Mouse (Mus musculus) kidney, adult 2 months (tissue): Measurements from ENCODE around the gene Krt76. TPM values are rescaled to one million over a fixed set of nuclear protein-coding genes. Genes with fewer than 3 reads are reported as not detected.

Source experiments
- DNase-seq: peaks from one replicate; pipeline ENCODE4 v3.0.0; 2021
- H3K27ac ChIP-seq: fragments of 200-500 bp; 2 replicates; pipeline ENCODE4 v1.5.1; 2012; ENCODE audit warnings: low read depth, low read length, control low read depth, inconsistent platforms; ENCODE audit not compliant: insufficient read depth
- H3K27me3 ChIP-seq: fragments of 200-500 bp; replicated peaks from 2 replicates; pipeline ENCODE4 v1.6.1; 2012; ENCODE audit warnings: mild to moderate bottlenecking, moderate library complexity, low read length, inconsistent platforms; ENCODE audit not compliant: control insufficient read depth, insufficient read depth
- H3K36me3 ChIP-seq: fragments of 200-500 bp; 2 replicates; pipeline ENCODE4 v1.6.1; 2012; ENCODE audit warnings: mild to moderate bottlenecking, moderate library complexity, low read length, inconsistent platforms; ENCODE audit not compliant: control insufficient read depth, insufficient read depth
- H3K4me1 ChIP-seq: fragments of 200-500 bp; 2 replicates; pipeline ENCODE4 v1.6.1; 2011; ENCODE audit warnings: low read length; ENCODE audit not compliant: control insufficient read depth, insufficient read depth
- H3K4me3 ChIP-seq: fragments of 200-500 bp; 2 replicates; pipeline ENCODE4 v1.5.1; 2011; ENCODE audit warnings: mild to moderate bottlenecking, low read depth, low read length, control low read depth; ENCODE audit not compliant: insufficient read depth
- CTCF ChIP-seq: fragments of 200-500 bp; conservative IDR thresholded peaks from 2 replicates; pipeline ENCODE4 v1.5.1; 2011; ENCODE audit warnings: low read depth, mild to moderate bottlenecking, control low read depth, low read length, moderate library complexity, mixed read lengths; ENCODE audit not compliant: insufficient read depth, insufficient read length
- POLR2A ChIP-seq: fragments of 200-500 bp; IDR thresholded peaks from one replicate; pipeline ENCODE4 v1.6.1; 2011; ENCODE audit warnings: low read depth, low read length, control low read depth
- WGBS: fragments of 180-500 bp; shearing (Covaris S2); methylation state at CpG from one replicate; pipeline ENCODE4 v1.1.7; 2018; 5-methylcytosine and 5-hydroxymethylcytosine counted together
- polyA plus RNA-seq: library from polyadenylated mRNA; depleted of rRNA; stranded (reverse); fragments of >200 nt; gene quantifications from 2 replicates; pipeline ENCODE4 v1.2.3, GENCODE M21; 2012

The Krt76 gene
- polyA plus RNA-seq, 1 experiment = not detected

DNA sequence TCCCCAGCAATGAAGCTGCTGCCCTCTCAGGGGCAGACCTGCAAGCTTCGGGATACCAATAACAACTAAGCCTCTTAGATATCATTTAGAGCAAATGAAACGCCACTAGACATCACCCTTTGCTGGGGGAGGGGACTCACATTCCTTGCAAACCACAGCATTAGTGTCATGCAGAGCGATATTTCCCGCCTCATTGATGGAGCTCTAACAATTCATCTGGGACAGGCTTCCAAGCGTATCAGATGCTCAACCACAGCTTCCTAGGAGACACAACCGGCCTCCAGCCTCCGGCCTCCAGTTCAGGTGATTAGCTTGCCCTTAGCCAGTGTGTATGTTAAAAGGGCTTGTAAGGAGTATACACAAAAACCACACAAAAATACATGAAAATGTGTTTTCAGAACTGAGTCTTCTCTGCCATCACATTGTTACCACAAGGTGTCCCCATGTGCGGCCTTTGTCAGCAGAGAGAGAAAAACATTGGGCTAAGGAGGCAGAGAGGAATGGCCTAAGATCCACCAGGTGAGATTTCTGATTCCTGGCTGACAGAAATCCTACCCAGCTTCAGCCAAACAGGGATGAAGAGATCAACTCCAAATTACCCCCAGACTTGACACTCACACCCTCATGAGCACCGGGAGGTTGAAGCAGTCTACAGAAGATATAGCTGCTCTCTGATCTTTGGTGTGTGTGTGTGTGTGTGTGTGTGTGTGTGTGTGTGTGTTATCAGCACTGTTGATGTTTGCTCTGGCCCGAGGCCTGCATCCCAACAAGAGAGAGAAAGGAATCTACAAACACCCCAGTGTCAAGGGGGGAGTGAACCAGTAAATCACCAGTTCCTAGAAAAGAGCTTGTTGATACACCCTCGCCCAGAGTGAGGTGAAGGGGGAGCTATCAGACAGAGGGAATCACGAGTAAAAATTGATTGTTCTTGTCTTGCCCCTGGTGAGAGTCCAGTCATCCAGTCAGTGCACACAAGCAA is 9.7 kb upstream of the Krt76 start:
- 46% methylated on average over 12 of the region's 12 CpGs for WGBS
- DNase-seq = peak; percentile 8
- H3K4me1 ChIP-seq = no peaks in the 10 kb centered on the region
- H3K4me3 ChIP-seq = no peak overlapping the region
- no peak overlapping the region for H3K27ac ChIP-seq
- no peaks in the 10 kb centered on the region for H3K36me3 ChIP-seq
- H3K27me3 ChIP-seq = no peaks in the 10 kb centered on the region
- TF ChIP-seq CTCF = peak; percentile 45
- no peak for TF ChIP-seq POLR2A

DNA sequence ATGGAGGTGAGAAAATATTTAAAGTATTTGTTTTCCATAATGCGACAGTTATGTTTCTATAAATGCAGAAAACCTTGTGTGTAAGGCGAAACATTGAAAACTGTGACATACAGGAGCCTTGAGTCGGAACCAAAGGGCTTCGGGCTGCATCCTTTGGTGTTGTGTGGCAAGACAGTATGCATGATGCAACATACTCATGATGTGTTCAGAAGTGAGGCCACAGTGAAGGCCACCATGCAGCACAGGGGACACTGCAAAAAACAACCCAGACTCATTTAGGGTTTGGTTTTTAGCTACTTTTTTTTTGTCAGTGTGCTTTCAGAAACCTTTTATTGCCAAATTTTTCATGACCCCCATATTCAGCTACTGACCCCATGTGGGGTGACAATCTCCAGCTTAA is 2.5 kb upstream of the Krt76 start:
- H3K27ac ChIP-seq = no peak overlapping the region
- DNase-seq = no peak

DNA sequence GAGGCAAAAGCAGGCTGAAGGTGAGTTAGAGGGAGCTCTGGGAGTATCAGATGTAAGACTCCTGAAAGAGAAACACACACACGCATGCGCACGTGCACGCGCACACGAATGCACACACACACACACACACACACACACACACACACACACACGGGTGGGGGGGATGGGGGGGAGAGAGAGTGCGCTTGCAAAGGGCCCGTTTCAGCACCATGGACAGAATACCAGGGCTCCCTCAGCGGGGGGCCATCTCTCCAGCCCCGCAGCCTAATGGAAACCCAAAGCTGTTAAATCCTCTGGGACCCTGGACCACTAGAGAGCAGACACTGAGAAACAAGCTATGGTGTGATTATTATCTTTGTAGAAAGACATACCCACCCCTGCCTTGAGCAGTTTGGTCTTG is 12.9 kb downstream of the Krt76 start:
- no peaks in the 10 kb centered on the region for H3K27me3 ChIP-seq
- TF ChIP-seq CTCF = no peak
- no peak for TF ChIP-seq POLR2A
- no peaks in the 10 kb centered on the region for H3K4me1 ChIP-seq
- no peak overlapping the region for H3K27ac ChIP-seq
- 11% methylated on average over 11 of the region's 11 CpGs for WGBS
- H3K4me3 ChIP-seq = no peak overlapping the region
- DNase-seq = no peak
- H3K36me3 ChIP-seq = no peaks in the 10 kb centered on the region

More for the DNA sequence above, 2.5 kb upstream of the Krt76 start:
- TF ChIP-seq POLR2A = no peak
- TF ChIP-seq CTCF = no peak
- no peaks in the 10 kb centered on the region for H3K4me1 ChIP-seq
- H3K4me3 ChIP-seq = no peak overlapping the region
- H3K27me3 ChIP-seq = no peaks in the 10 kb centered on the region
- 92% methylated on average over 4 of the region's 4 CpGs for WGBS
- no peaks in the 10 kb centered on the region for H3K36me3 ChIP-seq

DNA sequence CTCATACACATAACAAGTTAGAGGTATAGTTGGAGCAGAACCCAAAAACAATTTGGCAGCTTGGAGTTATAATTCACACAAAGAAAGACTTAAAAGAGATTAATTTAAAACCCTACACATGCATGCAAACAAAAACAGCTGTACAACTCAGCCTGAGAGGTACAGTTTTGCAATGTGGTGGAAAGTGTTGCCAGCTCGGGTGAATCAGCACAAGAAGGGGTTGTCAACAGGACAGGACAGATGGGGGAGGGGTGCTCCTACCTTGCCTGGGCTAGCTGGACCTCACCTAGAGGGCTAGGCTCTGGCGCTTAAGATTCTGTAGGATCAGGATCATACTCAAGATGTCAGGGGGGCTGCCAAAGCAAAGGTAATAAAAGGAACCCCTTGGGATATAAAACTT is 14.7 kb downstream of the Krt76 start:
- no peak for DNase-seq
- no peak overlapping the region for H3K27ac ChIP-seq
- no peaks in the 10 kb centered on the region for H3K4me1 ChIP-seq
- no peak for TF ChIP-seq POLR2A
- no peak for TF ChIP-seq CTCF
- H3K36me3 ChIP-seq = no peaks in the 10 kb centered on the region
- WGBS = 61% methylated on average over 2 of the region's 2 CpGs
- H3K4me3 ChIP-seq = no peak overlapping the region
- no peaks in the 10 kb centered on the region for H3K27me3 ChIP-seq

DNA sequence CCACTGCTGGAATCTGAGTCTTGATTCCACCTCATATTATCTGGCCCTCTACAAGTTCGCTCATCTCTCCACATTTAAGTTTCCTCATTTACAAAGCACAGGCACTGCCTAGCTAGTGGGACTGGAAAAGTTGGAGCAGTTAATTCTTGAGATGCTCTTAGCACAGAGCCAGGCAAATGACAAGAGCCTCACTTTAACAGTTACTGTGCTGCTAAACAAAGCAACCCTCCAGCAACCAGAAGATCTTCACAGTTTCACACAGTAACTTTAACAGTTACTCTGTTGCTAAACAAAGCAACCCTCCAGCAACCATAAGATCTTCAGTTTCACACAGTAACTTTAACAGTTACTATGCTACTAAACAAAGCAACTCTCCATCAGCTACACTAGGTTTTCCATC is 18.3 kb downstream of the Krt76 start:
- Histone ChIP-seq H3K27ac (no peak overlapping the region), H3K4me1 (no peaks in the 10 kb centered on the region), H3K4me3 (no peak overlapping the region), H3K27me3 (no peaks in the 10 kb centered on the region), H3K36me3 (no peaks in the 10 kb centered on the region)
- DNase-seq = no peak
- 63% methylated on average over 1 of the region's 1 CpGs for WGBS
- no peak for TF ChIP-seq POLR2A
- no peak for TF ChIP-seq CTCF

DNA sequence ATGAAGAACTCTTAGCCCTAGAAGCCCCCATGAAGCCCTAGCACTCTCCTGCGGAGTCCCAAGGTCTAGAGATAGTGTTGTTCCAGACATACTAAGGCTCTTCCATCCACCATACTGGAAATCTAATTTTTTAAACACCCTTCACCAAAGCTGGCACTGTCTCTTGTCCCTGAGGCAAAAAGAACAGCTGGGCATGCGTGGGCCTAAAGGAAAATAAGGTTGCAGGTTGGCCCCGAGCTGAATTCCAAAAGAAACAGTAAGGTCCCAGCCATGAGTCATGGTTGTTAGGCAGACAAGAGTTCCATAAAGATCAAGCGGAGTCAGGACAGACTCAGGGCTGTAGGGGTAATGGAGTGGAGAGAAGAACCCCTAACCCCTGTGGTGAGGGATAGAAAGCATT is 19.5 kb downstream of the Krt76 start:
- no peak for TF ChIP-seq POLR2A
- TF ChIP-seq CTCF = no peak
- Histone ChIP-seq H3K36me3 (no peaks in the 10 kb centered on the region), H3K27me3 (no peaks in the 10 kb centered on the region), H3K4me1 (no peaks in the 10 kb centered on the region), H3K27ac (no peak overlapping the region), H3K4me3 (no peak overlapping the region)
- WGBS = 45% methylated on average over 4 of the region's 4 CpGs
- no peak for DNase-seq

DNA sequence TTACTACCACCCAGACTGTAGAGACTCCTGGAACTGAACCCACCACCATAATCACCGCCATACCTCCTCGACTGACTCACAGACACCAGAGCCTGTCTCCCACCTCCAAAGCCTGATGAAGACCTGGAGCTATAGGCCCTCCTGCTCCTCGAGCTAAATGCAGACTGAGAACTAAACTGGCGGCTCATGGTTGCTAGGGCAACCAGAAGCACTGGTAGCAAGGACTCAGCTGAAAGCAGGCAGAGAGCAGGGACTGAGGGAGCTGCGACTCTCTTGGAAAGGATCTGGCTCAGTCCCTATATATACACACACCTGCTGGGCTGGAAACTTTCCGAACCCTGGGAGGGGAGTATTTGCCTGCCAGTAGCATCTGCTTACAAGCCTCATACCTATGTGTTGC is 23.3 kb downstream of the Krt76 start, which contains the start of gene Krt77:
TSS of gene Krt77 (minus strand) at position 275 of the 400 bp plus-strand sequence.
- Histone ChIP-seq H3K27ac (no peak within 1 kb of the TSS), H3K36me3 (no peaks in the 10 kb centered on the region), H3K4me3 (no peak within 1 kb of the TSS), H3K27me3 (no peaks in the 10 kb centered on the region), H3K4me1 (no peaks in the 10 kb centered on the region)
- no peak for TF ChIP-seq POLR2A
- no peak for TF ChIP-seq CTCF
- DNase-seq = no peak
- 44% methylated on average over 6 of the region's 6 CpGs for WGBS
